Mouse (Mus musculus) thymus, adult 2 months (tissue): ENCODE measurements around the gene 4921524J17Rik. TPM values are rescaled to one million over a fixed set of nuclear protein-coding genes. Genes with fewer than 3 reads are reported as not detected.

Experiments
- DNase-seq: peaks from one replicate; pipeline ENCODE4 v3.0.0; 2021
- H3K27ac ChIP-seq: fragments of 200-500 bp; 2 replicates; pipeline ENCODE4 v1.5.1; 2012; ENCODE audit warnings: low read length, control low read depth; ENCODE audit not compliant: control insufficient read depth, insufficient read depth
- H3K27me3 ChIP-seq: fragments of 200-500 bp; 2 replicates; pipeline ENCODE4 v1.6.1; 2012; ENCODE audit warnings: mild to moderate bottlenecking, low read length, moderate library complexity, mixed read lengths; ENCODE audit not compliant: control insufficient read depth, insufficient read depth
- H3K36me3 ChIP-seq: fragments of 200-500 bp; 2 replicates; pipeline ENCODE4 v1.6.1; 2012; ENCODE audit warnings: mild to moderate bottlenecking, low read length, moderate library complexity; ENCODE audit not compliant: control insufficient read depth, insufficient read depth
- H3K4me1 ChIP-seq: fragments of 200-500 bp; replicated peaks from 2 replicates; pipeline ENCODE4 v1.6.1; 2012; ENCODE audit warnings: low read length; ENCODE audit not compliant: control insufficient read depth, insufficient read depth
- H3K4me3 ChIP-seq: fragments of 200-500 bp; 2 replicates; pipeline ENCODE4 v1.5.1; 2012; ENCODE audit warnings: mild to moderate bottlenecking, low read length, control low read depth, moderate library complexity; ENCODE audit not compliant: control insufficient read depth, insufficient read depth
- CTCF ChIP-seq: fragments of 200-500 bp; IDR thresholded peaks from 2 replicates; pipeline ENCODE4 v1.5.1; 2012; ENCODE audit warnings: mild to moderate bottlenecking, control low read depth, low read length, moderate library complexity, borderline replicate concordance; ENCODE audit not compliant: control insufficient read depth, poor library complexity, insufficient read depth; ENCODE audit errors: extremely low read depth
- POLR2A ChIP-seq: fragments of 200-500 bp; IDR thresholded peaks from 2 replicates; pipeline ENCODE4 v1.6.1; 2012; ENCODE audit warnings: mild to moderate bottlenecking, low read length, control low read depth, moderate library complexity; ENCODE audit not compliant: control insufficient read depth, poor library complexity, insufficient read depth; ENCODE audit errors: extremely low read depth
- WGBS: fragments of 180-500 bp; shearing (Covaris S2); methylation state at CpG from one replicate; pipeline ENCODE4 v1.1.7; 2018; 5-methylcytosine and 5-hydroxymethylcytosine counted together
- polyA plus RNA-seq: library from polyadenylated mRNA; depleted of rRNA; stranded (reverse); fragments of >200 nt; gene quantifications from 2 replicates; pipeline ENCODE4 v1.2.3, GENCODE M21; 2012

Gene 4921524J17Rik
- polyA plus RNA-seq, 1 experiment = 7.2 TPM

DNA sequence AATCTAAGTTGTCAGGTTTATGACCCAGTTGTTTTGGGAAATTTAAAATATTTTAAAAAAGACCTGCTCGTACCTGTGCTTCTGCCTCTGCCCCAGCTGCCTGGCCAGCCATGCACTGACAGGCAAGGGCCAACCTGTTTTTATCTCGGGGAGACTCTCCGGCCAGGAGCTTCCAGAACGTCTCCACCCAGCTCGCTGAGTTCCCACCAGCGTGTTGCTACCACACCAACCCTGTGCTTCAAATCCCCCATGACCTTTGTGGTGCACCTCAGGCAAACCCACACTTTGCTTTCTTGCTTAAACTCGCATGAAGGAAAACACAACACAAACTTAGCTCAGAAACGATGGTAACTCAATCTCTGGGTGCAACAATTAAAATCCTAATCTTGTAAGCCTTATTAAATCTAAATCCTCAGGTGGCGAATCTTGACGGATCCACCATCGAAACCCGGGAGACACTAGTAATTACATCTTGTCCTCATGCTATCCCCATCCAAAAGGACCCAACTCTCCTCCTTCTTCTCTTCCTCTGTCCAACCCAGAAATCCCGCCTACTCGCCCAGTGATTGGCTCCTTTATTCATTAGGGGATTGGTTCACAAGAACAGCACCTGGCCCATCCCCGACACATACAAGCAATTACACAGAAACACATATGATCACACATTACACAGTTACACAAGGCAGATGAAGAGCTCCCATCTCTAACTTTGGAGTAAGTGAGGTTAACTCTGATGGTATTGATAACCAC, 13.5 kb upstream of the 4921524J17Rik start:
- H3K4me3 ChIP-seq = no peak overlapping the region
- DNase-seq = no peak
- 0 out of 2 replicates have a peak, but pooled peaks cover 2% of the 10 kb centered on the region for H3K4me1 ChIP-seq
- TF ChIP-seq POLR2A (no peak), CTCF (no peak)
- 79% methylated on average over 15 of the region's 15 CpGs for WGBS
- no peak overlapping the region for H3K27ac ChIP-seq
- no peaks in the 10 kb centered on the region for H3K36me3 ChIP-seq
- H3K27me3 ChIP-seq = no peaks in the 10 kb centered on the region

DNA sequence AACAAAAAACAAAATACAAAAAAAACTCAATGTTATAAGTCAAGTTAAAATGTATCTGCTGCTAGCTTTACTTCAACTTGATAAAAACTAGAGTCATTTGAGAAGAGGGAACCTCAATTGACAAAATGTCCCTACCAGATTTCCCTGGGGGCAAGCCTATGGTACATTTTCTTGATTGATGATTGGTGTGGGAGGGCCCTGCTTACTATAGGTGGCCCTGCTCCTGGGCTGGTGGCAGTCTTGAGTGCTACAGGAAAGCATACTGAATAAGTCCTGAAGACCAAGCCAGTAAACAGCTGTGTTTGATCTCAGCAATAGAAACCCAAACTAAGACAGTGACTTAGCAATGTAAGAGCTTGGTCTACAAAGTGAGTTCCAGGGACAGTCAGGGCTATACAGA, 11.5 kb upstream of the 4921524J17Rik start:
- H3K27me3 ChIP-seq = no peaks in the 10 kb centered on the region
- TF ChIP-seq CTCF (no peak), POLR2A (no peak)
- no peaks in the 10 kb centered on the region for H3K36me3 ChIP-seq
- no peak for DNase-seq
- no peak overlapping the region for H3K4me3 ChIP-seq
- H3K27ac ChIP-seq = no peak overlapping the region
- H3K4me1 ChIP-seq = no peaks in the 10 kb centered on the region

DNA sequence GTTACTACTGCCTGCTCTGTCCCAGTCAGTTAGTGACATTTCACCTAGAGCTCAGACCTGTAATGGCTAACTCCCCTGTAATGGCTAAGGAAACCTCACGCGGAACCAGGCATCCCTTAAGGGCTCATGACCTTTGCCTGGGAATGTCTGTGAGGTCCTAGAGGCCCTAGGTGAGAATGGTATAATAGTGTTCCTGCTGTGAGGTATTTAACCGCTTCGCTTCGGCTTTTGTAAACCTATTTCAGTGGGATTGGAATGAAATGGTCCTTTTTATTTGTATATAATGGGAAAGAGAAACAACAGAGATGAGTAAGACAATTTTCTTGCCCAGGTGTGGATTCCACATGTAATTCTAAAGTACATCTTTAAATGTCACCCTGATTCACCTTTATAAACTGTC, 8.9 kb upstream of the 4921524J17Rik start:
- 98% methylated on average over 5 of the region's 5 CpGs for WGBS
- H3K27me3 ChIP-seq = no peaks in the 10 kb centered on the region
- no peak overlapping the region for H3K4me3 ChIP-seq
- no peaks in the 10 kb centered on the region for H3K36me3 ChIP-seq
- no peaks in the 10 kb centered on the region for H3K4me1 ChIP-seq
- TF ChIP-seq POLR2A = no peak
- H3K27ac ChIP-seq = no peak overlapping the region
- DNase-seq = no peak

DNA sequence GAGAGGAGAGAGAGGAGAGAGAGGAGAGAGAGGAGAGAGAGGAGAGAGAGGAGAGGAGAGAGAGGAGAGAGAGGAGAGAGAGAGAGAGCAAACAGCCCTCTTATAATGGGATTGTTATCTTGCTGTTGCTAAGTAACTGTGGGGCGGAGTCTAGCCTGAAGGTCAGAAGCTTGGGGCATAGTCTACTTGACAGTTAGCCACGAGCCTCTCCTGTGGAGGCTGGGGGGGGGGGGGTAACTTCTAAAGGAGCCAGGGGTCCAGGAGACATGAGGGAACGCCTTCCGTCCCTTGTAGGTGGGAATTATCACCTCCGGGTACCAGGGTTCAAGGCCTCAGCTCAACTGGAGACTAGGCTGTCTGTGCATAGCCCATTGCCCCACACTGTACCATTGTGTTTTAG, 3.1 kb upstream of the 4921524J17Rik start:
- Histone ChIP-seq H3K4me1 (peaks cover 3% of the 10 kb centered on the region; the same call in 1 of the 2 replicates), H3K27me3 (no peaks in the 10 kb centered on the region), H3K4me3 (no peak overlapping the region), H3K36me3 (no peaks in the 10 kb centered on the region), H3K27ac (no peak overlapping the region)
- no peak for TF ChIP-seq CTCF
- TF ChIP-seq POLR2A = no peak
- DNase-seq = no peak
- 78% methylated on average over 5 of the region's 5 CpGs for WGBS

DNA sequence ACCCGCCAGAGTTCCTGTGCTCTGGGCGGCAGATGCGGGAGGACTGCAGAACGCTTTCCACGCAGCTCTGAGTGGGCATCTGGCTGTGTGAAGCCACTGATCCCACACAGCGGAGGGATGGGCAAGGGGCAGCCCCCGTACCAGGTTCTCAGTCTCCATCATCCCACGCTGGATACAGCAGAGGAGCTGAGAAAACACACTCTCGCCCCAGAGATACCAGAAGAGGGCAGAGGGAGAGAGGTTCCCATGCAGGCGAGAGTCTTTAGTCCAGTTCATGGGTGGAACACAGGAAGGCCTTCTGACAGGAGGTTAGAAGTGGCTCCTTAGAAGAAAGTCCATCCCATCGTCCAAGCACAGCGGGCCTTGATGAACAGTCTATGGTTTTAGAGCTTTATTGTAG, 2.2 kb upstream of the 4921524J17Rik start:
- Histone ChIP-seq H3K27me3 (no peaks in the 10 kb centered on the region), H3K27ac (no peak overlapping the region), H3K4me1 (peaks cover 5% of the 10 kb centered on the region; the same call in 1 of the 2 replicates), H3K36me3 (no peaks in the 10 kb centered on the region), H3K4me3 (no peak overlapping the region)
- no peak for TF ChIP-seq CTCF
- no peak for TF ChIP-seq POLR2A
- 94% methylated on average over 12 of the region's 12 CpGs for WGBS
- DNase-seq = no peak

DNA sequence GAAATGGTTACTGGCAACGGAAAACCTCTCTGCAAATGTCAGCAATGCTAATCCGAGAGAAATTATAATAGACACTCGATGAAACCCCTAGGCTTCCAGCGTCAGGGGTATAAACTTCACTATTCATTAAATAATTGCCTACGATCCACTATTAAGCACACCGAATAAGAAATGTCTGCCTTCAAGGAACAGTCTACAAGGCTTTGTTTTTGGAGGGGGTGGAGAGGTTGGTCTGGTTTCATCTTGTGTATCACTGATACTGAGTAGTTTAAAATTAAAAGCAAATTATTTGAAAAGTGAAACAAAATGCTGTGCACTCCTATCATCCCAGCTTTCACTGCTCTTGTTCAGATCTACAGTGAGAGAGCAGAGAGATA, 372 bp upstream of the 4921524J17Rik start:
- Histone ChIP-seq H3K27me3 (no peaks in the 10 kb centered on the region), H3K4me3 (no peak overlapping the region), H3K4me1 (peaks cover 5% of the 10 kb centered on the region; the same call in 1 of the 2 replicates), H3K36me3 (no peaks in the 10 kb centered on the region), H3K27ac (no peak overlapping the region)
- WGBS = under 1% methylated on average over 6 of the region's 6 CpGs
- TF ChIP-seq POLR2A (no peak), CTCF (no peak)
- no peak for DNase-seq

DNA sequence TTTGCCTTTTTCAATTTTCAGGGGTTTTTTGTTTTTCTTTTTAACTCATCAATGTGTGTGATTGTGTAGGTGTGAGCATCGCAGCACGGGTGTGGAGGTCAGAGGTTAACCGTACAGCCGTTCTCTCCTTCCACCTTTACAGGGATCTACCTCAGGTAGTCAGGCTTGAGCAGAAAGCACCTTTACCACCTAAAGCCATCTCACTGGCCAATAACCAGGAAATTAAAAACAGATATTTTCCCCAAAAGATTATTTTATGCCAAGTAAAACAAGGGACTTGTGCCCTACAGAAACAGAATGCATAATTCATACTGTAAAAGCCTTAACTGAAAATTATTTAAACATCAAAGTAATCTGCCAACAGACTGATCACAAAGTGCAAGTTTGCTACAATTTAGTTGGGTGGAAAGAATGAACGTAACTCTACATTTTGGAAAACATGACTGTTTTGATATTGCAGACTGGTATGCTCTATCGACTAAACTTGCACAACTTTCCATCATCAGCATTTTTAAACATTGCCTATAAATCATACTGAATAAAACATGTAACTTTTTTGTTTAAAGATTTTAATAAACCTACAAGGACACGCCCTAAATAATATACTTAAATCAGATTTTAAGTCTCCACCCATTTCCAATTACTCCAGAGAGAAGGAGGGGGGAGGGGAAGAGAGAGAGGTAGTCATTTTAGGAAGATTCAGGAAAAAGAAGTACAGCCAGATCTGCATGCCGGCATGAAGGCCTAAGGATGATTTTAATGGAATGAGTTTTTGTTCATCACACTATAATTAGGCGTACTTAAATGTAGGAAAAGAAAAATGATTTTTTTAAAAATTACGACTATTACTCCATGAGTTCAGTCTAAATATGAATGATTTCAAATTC, 1.1 kb downstream of the 4921524J17Rik start:
- no peak for DNase-seq
- Histone ChIP-seq H3K27me3 (no peaks in the 10 kb centered on the region), H3K4me1 (peaks cover 5% of the 10 kb centered on the region; the same call in 1 of the 2 replicates), H3K4me3 (peak overlapping the region; percentile 56), H3K27ac (no peak overlapping the region; the same call in 1 of the 2 replicates), H3K36me3 (no peaks in the 10 kb centered on the region)
- 16% methylated on average over 10 of the region's 10 CpGs for WGBS
- no peak for TF ChIP-seq POLR2A
- no peak for TF ChIP-seq CTCF
